8 mouse cellular contexts compared by ENCODE assay signal in genomic region chr8:120563851-120564837, GRCm38 (mm10). TPM values are rescaled to one million over a fixed set of nuclear protein-coding genes. Genes with fewer than 3 reads are reported as not detected.
A peak's percentile ranks its signal among the peaks of the same experiment; 100 is the strongest.
DNase-seq lines count a peak whose midpoint lies in the region; ATAC-seq lines count a peak whose summit lies in the region.

No protein-coding gene starts in this region.

- H3K4me2 ChIP-seq in hindbrain, embryonic 12.5 days (replicated peaks) = peak overlapping the region; percentile 26

- WGBS in hindbrain, embryonic 12.5 days = 26% methylated on average over 20 of the region's 20 CpGs

- H3K27me3 ChIP-seq in hindbrain, embryonic 12.5 days = no peaks in the 10 kb centered on the region

- H3K27ac ChIP-seq in hindbrain, embryonic 12.5 days = peak overlapping the region; percentile 87

- no peak for DNase-seq in cerebellum, adult 11 months
- DNase-seq in cerebellum, adult 18-20 months = peak; percentile 68 to 74
- DNase-seq in frontal cortex, postnatal 36 days (ENCODE audit: low spot score in 2 of 2) = peak; percentile 62 to 63
- peak; percentile 63 to 73 for DNase-seq in left cerebral cortex, adult 9 months (ENCODE audit: low spot score in 2 of 2)
- peak; percentile 78 for DNase-seq in right cerebral cortex, adult 18-20 months

- H3K9me3 ChIP-seq in hindbrain, embryonic 12.5 days (replicated peaks) = no peaks in the 10 kb centered on the region

- H3K9ac ChIP-seq in hindbrain, embryonic 12.5 days = 0 out of 2 replicates have a peak overlapping the region, but pooled peaks have one; percentile 15

- ATAC-seq in cerebellum, adult (ENCODE audit: insufficient number of reproducible peaks, low FRiP score, low TSS enrichment) = 0 out of 2 replicates have a peak, but pooled peaks have one; percentile 14
- peak; percentile 20 for ATAC-seq in hindbrain, embryonic 12.5 days (ENCODE audit: low FRiP score)
- peak; percentile 92 for ATAC-seq in megakaryocyte, adult 5-6 weeks (ENCODE audit: poor library complexity, severe bottlenecking)

- H3K36me3 ChIP-seq in hindbrain, embryonic 12.5 days = peaks cover 30% of the 10 kb centered on the region

- H3K4me3 ChIP-seq in hindbrain, embryonic 12.5 days = no peak overlapping the region

- peaks cover 75% of the 10 kb centered on the region for H3K4me1 ChIP-seq in hindbrain, embryonic 12.5 days

RNA-seq across cellular contexts. Expression of gene Gins2, which starts 25.0 kb away (rescaled TPM):
- 49.6 and 65.3 TPM in 2 replicates for polyA plus RNA-seq in hindbrain, embryonic 12.5 days (2016; fragmentation: Nextera tagmentation; extraction: Ambion mirVana)
- total RNA-seq in megakaryocyte, adult 5-6 weeks (2015) = 28.3 and 31.8 TPM in 2 replicates
- 23.2 and 28.9 TPM in 2 replicates for total RNA-seq in megakaryocyte, adult 5-6 weeks (2017)

Comparison
In these comparisons a context has a peak if more than half of its experiments do, and no peak if none do; other contexts are left out.
1. ATAC-seq: peak in every context shown above with its lines; median percentile 92 in megakaryocyte, adult 5-6 weeks; 20 in hindbrain, embryonic 12.5 days; 14 in cerebellum, adult.